Mouse (Mus musculus): ENCODE results near the gene Slc27a1.

Gene Slc27a1

GRCm38 (mm10) chr8:71586891-71587290 is 18.2 kb downstream of the Slc27a1 start:
- DNase-seq (ENCODE audit: low spot score in 2 of 2) = no peak

GRCm38 (mm10) chr8:71588762-71589161 is 20.1 kb downstream of the Slc27a1 start:
- no peak for DNase-seq (ENCODE audit: low spot score in 2 of 2)

- DNase-seq (ENCODE audit: low spot score in 2 of 2) = no peak
Measured at GRCm38 (mm10) chr8:71591017-71591416, 22.3 kb downstream of the Slc27a1 start.

- DNase-seq (ENCODE audit: low spot score in 2 of 2) = peak; percentile 93 to 95
Measured at GRCm38 (mm10) chr8:71591471-71592373, 23.0 kb downstream of the Slc27a1 start, which contains the start of gene Pgls. TSS of gene Pgls (plus strand) at chr8:71592176.

- peak; percentile 81 to 85 for DNase-seq (ENCODE audit: low spot score in 2 of 2)
Measured at GRCm38 (mm10) chr8:71592374-71593170, 23.9 kb downstream of the Slc27a1 start.

GRCm38 (mm10) chr8:71593556-71594323 is 25.1 kb downstream of the Slc27a1 start:
- no peak for DNase-seq (ENCODE audit: low spot score in 2 of 2)

GRCm38 (mm10) chr8:71594324-71594722 is 25.6 kb downstream of the Slc27a1 start:
- DNase-seq (ENCODE audit: low spot score in 2 of 2) = no peak

- DNase-seq (ENCODE audit: low spot score in 2 of 2) = peak; percentile 82 to 86
Measured at GRCm38 (mm10) chr8:71595862-71596261, 27.2 kb downstream of the Slc27a1 start.

- DNase-seq (ENCODE audit: low spot score in 2 of 2) = no peak
Measured at GRCm38 (mm10) chr8:71596384-71596783, 27.7 kb downstream of the Slc27a1 start.

- no peak for DNase-seq (ENCODE audit: low spot score in 2 of 2)
Measured at GRCm38 (mm10) chr8:71596798-71597197, 28.1 kb downstream of the Slc27a1 start.

GRCm38 (mm10) chr8:71597451-71597850 is 28.8 kb downstream of the Slc27a1 start, which contains the start of gene Fam129c:
TSS of gene Fam129c (plus strand) at chr8:71597648.
- DNase-seq (ENCODE audit: low spot score in 2 of 2) = no peak

- DNase-seq (ENCODE audit: low spot score in 2 of 2) = no peak
Measured at GRCm38 (mm10) chr8:71598375-71598774, 29.7 kb downstream of the Slc27a1 start.

- no peak for DNase-seq (ENCODE audit: low spot score in 2 of 2)
Measured at GRCm38 (mm10) chr8:71598841-71599240, 30.2 kb downstream of the Slc27a1 start.

- no peak for DNase-seq (ENCODE audit: low spot score in 2 of 2)
Measured at GRCm38 (mm10) chr8:71601939-71602665, 33.4 kb downstream of the Slc27a1 start.

GRCm38 (mm10) chr8:71602666-71603334 is 34.1 kb downstream of the Slc27a1 start:
- DNase-seq (ENCODE audit: low spot score in 2 of 2) = no peak

GRCm38 (mm10) chr8:71604021-71604420 is 35.3 kb downstream of the Slc27a1 start:
- no peak for DNase-seq (ENCODE audit: low spot score in 2 of 2)

GRCm38 (mm10) chr8:71610822-71611651 is 42.4 kb downstream of the Slc27a1 start, which contains the start of gene Colgalt1:
TSS of gene Colgalt1 (plus strand) at chr8:71610998.
- peak; percentile 90 to 93 for DNase-seq (ENCODE audit: low spot score in 2 of 2)

GRCm38 (mm10) chr8:71612141-71612540 is 43.5 kb downstream of the Slc27a1 start:
- DNase-seq (ENCODE audit: low spot score in 2 of 2) = no peak

GRCm38 (mm10) chr8:71613418-71613817 is 44.7 kb downstream of the Slc27a1 start:
- DNase-seq (ENCODE audit: low spot score in 2 of 2) = no peak
